Mouse (Mus musculus) small intestine, adult 2 months (tissue): ENCODE measurements around the gene Ston2. TPM values are rescaled to one million over a fixed set of nuclear protein-coding genes. Genes with fewer than 3 reads are reported as not detected.

ENCODE experiments used
- H3K27ac ChIP-seq: fragments of 200-500 bp; 2 replicates; pipeline ENCODE4 v1.5.1; 2012; ENCODE audit warnings: low read depth, low read length, control low read depth, inconsistent platforms; ENCODE audit not compliant: insufficient read depth
- H3K27me3 ChIP-seq: fragments of 200-500 bp; 2 replicates; pipeline ENCODE4 v1.6.1; 2012; ENCODE audit warnings: mild to moderate bottlenecking, moderate library complexity, low read length, inconsistent platforms; ENCODE audit not compliant: control insufficient read depth, insufficient read depth
- H3K36me3 ChIP-seq: fragments of 200-500 bp; 2 replicates; pipeline ENCODE4 v1.6.1; 2012; ENCODE audit warnings: mild to moderate bottlenecking, low read length, control low read depth, inconsistent platforms; ENCODE audit not compliant: control insufficient read depth, insufficient read depth
- H3K4me1 ChIP-seq: fragments of 200-500 bp; 2 replicates; pipeline ENCODE4 v1.6.1; 2012; ENCODE audit warnings: low read length, inconsistent platforms, mixed read lengths; ENCODE audit not compliant: control insufficient read depth, insufficient read depth, insufficient read length
- H3K4me3 ChIP-seq: fragments of 200-500 bp; 2 replicates; pipeline ENCODE4 v1.5.1; 2012; ENCODE audit warnings: low read depth, mild to moderate bottlenecking, control low read depth, inconsistent platforms, low read length, moderate library complexity
- CTCF ChIP-seq: fragments of 200-500 bp; IDR thresholded peaks from 2 replicates; pipeline ENCODE4 v1.5.1; 2012; ENCODE audit warnings: low read depth, mild to moderate bottlenecking, control low read depth, inconsistent platforms, low read length, moderate library complexity, mixed read lengths; ENCODE audit not compliant: insufficient replicate concordance, insufficient read length; ENCODE audit errors: extremely low read depth
- POLR2A ChIP-seq: fragments of 200-500 bp; IDR thresholded peaks from 2 replicates; pipeline ENCODE4 v1.6.1; 2012; ENCODE audit warnings: low read depth, mild to moderate bottlenecking, control low read depth, inconsistent platforms, low read length, moderate library complexity
- WGBS: fragments of 180-500 bp; shearing (Covaris S2); methylation state at CpG from one replicate; pipeline ENCODE4 v1.1.7; 2018; 5-methylcytosine and 5-hydroxymethylcytosine counted together
- polyA plus RNA-seq: library from polyadenylated mRNA; depleted of rRNA; stranded (reverse); fragments of >200 nt; gene quantifications from 2 replicates; pipeline ENCODE4 v1.2.3, GENCODE M21; 2012

The Ston2 gene
- polyA plus RNA-seq, 1 experiment: 13.1 TPM

DNA sequence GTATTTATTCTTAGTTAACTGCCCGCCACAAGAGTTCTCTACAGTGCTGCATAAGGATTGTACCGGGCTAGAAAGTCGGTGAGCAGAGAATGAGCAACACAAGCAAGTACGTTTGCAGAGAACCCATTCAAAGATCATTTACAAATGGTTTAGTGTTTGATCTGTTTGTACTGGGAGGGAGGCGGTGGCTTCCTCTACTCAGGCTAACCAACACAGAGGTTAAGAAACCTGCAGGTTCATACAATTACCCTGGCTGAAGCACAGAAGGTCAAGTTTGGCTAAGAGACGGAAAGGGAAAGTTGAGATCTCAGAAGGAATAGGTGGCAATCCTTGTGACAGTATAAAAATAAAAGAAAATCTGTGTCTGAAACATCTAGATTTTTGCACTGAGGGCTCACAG is 72.5 kb downstream of the Ston2 start:
- no peak overlapping the region for H3K4me3 ChIP-seq
- no peaks in the 10 kb centered on the region for H3K36me3 ChIP-seq
- 81% methylated on average over 6 of the region's 6 CpGs for WGBS
- H3K4me1 ChIP-seq: no peaks in the 10 kb centered on the region
- no peak for TF ChIP-seq CTCF
- TF ChIP-seq POLR2A: no peak
- no peak overlapping the region for H3K27ac ChIP-seq
- H3K27me3 ChIP-seq: no peaks in the 10 kb centered on the region

DNA sequence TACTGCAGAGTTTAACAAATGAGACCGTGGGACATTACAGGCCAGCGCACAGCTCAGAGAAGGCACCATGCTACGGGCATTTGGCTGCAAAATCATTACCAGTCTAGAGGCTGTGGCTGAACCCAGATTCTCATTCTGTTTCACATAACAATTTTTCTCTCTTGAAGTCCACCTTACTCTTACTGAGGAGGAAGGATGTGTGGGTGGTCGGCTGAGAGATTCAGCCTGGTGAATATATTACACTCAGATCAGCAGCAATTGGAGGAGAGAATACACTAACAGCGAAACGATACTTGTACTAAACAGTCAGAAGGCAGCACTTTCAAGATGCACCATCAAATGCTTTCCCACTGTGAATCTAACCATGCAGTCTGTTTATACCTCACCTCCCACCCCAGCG is 74.8 kb downstream of the Ston2 start:
- Histone ChIP-seq H3K27ac (no peak overlapping the region), H3K4me1 (no peaks in the 10 kb centered on the region), H3K4me3 (no peak overlapping the region), H3K27me3 (no peaks in the 10 kb centered on the region), H3K36me3 (no peaks in the 10 kb centered on the region)
- no peak for TF ChIP-seq POLR2A
- TF ChIP-seq CTCF: no peak
- 92% methylated on average over 7 of the region's 7 CpGs for WGBS

DNA sequence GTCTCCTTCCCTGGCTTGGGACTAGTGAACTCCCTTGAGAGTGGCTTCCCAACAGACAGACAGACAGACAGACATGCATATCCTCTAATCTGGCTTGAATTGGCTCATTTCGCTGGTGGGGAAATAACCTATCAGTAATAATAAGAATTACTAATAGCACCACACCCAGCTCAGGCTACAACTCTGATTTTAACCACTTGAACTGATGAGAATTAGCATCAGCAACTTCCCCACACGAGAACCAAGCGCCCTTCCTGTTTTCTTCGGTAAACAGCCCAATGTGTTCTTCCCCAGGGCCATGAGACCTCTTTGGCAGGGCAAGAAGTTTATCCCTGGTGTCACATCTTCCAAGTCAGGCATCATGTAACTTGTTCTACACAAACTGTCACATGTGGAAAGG is 76.5 kb downstream of the Ston2 start:
- no peaks in the 10 kb centered on the region for H3K36me3 ChIP-seq
- TF ChIP-seq CTCF (no peak), POLR2A (no peak)
- H3K27me3 ChIP-seq: no peaks in the 10 kb centered on the region
- WGBS: 79% methylated on average over 4 of the region's 4 CpGs
- no peaks in the 10 kb centered on the region for H3K4me1 ChIP-seq
- H3K4me3 ChIP-seq: no peak overlapping the region
- H3K27ac ChIP-seq: no peak overlapping the region

DNA sequence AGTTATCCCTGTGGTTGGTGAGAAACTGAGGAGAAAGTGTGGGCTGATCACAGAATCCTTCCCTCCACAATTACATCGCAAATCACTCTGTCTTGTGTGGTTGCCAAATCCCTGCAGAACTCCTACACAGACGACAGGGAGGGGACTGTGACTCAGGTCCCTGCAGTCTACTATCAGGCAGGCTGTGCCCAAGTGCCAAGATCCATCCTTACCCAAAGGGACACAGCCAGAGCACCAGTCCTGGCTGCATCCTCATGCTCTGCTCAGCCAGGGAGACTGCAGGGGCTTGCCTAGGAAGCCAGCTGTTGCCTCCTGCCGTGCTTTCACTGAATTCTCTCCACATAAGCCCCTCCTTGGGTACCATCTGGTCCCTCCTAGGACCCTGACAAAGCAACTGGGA is 77.3 kb downstream of the Ston2 start:
- no peaks in the 10 kb centered on the region for H3K4me1 ChIP-seq
- no peak overlapping the region for H3K4me3 ChIP-seq
- H3K36me3 ChIP-seq: no peaks in the 10 kb centered on the region
- 57% methylated on average over 3 of the region's 3 CpGs for whole genome bisulfite sequencing
- no peaks in the 10 kb centered on the region for H3K27me3 ChIP-seq
- H3K27ac ChIP-seq: no peak overlapping the region
- no peak for TF ChIP-seq POLR2A
- no peak for TF ChIP-seq CTCF

DNA sequence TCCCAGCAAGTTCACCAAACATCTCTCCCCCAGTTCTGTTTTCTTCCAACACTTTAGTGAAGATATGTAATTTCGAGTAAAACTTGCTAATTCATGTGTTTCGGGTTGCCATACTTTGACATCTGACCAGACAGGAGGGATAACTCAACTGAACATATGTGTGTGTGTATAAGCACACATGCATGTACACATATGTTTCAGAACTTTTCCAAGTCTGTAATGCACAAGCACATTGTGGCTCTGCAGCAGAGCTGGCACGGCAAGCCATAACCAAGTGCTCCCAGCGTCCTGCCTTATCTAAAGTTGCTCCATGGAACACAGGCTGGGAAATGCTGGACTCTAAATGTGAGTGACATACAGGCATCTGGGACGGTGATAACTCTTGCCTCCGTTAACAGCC is 78.6 kb downstream of the Ston2 start:
- H3K4me3 ChIP-seq: no peak overlapping the region
- H3K27me3 ChIP-seq: no peaks in the 10 kb centered on the region
- H3K4me1 ChIP-seq: no peaks in the 10 kb centered on the region
- WGBS: 72% methylated on average over 6 of the region's 6 CpGs
- H3K27ac ChIP-seq: no peak overlapping the region
- H3K36me3 ChIP-seq: no peaks in the 10 kb centered on the region
- TF ChIP-seq POLR2A (no peak), CTCF (no peak)

DNA sequence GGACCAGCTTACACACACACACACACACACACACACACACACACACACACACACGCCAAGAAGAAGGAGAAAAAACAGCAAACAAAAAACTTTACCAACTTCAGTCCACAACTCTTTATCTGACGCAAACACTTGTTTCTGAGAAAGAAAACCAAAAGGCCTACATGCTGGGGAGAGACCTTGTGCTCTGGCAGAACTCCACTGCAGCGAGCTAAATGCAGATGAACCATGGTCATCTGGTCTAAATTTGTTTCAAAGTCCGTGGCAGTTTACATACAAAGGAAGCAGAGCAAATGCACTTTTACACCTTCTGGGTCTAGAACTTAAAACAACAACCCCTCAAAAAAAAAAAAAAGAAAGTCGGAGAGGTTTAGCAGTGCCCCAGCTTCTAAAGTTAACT is 79.0 kb downstream of the Ston2 start:
- H3K27ac ChIP-seq: no peak overlapping the region
- no peaks in the 10 kb centered on the region for H3K36me3 ChIP-seq
- no peak for TF ChIP-seq POLR2A
- TF ChIP-seq CTCF: no peak
- H3K27me3 ChIP-seq: no peaks in the 10 kb centered on the region
- H3K4me1 ChIP-seq: no peaks in the 10 kb centered on the region
- no peak overlapping the region for H3K4me3 ChIP-seq
- WGBS: 73% methylated on average over 5 of the region's 5 CpGs

DNA sequence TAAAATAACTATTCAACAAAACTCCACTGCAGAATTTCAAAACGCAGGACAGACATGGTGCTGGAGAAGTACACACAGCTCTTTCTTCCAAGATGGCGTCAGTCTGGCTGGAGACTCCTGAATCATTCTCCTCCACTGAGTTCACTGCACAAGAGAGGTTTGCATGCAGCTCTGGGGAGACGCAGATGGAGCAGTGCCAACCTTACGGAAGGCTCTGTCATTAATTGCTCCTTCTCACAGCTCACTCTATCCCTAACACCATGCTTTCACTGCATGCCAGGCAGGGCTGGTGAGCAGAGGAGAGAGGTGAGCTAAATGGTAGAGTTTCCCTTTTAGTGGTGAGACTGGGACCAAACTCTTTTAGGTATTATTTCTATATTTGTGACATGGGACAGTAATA is 80.4 kb downstream of the Ston2 start:
- Histone ChIP-seq H3K36me3 (no peaks in the 10 kb centered on the region), H3K4me1 (no peaks in the 10 kb centered on the region), H3K27ac (no peak overlapping the region), H3K4me3 (no peak overlapping the region), H3K27me3 (no peaks in the 10 kb centered on the region)
- TF ChIP-seq POLR2A: no peak
- TF ChIP-seq CTCF: no peak
- WGBS: 86% methylated on average over 4 of the region's 4 CpGs

DNA sequence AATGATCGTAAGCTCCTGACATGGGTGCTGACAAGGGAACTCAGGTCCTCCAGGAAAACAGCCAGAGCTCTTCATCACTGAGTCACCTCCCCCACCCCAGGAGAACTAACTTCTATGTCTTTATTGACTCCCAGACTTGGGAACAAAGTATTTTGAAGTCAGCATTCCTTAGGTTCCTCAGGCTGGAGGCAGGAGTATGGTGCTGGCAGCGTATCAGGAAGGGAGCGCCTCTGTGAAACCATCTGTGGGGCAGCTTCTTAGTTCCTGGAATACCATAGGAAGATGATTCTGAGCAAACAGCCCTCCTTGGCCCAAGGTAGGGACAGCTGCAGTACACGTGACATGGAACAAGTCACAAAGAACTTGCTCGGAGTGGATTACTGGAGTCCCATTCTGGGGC is 84.7 kb downstream of the Ston2 start:
- Histone ChIP-seq H3K4me1 (peaks cover 8% of the 10 kb centered on the region), H3K4me3 (no peak overlapping the region), H3K36me3 (no peaks in the 10 kb centered on the region), H3K27me3 (no peaks in the 10 kb centered on the region), H3K27ac (no peak overlapping the region)
- 85% methylated on average over 5 of the region's 5 CpGs for WGBS
- TF ChIP-seq CTCF (no peak), POLR2A (no peak)
